Mouse (Mus musculus): ENCODE results near the gene Tpgs1. TPM values are rescaled to one million over a fixed set of nuclear protein-coding genes. Genes with fewer than 3 reads are reported as not detected.

The Tpgs1 gene
- 27.9 TPM for polyA plus RNA-seq (2014; fragmentation: Illumina TruSeq; extraction: RNeasy Lipid Tissue Mini Kit (QIAGEN cat#74804); ENCODE audit: insufficient read depth, low read depth, low replicate concordance)

GRCm38 (mm10) chr10:79668771-79669575 is at the start of gene Tpgs1:
Gene Tpgs1, plus strand, starts transcription at chr10:79669369.

GRCm38 (mm10) chr10:79637128-79638110 is 31.8 kb upstream of the Tpgs1 start, which contains the start of gene Shc2:
Gene Shc2, minus strand, starts transcription at chr10:79637918.

GRCm38 (mm10) chr10:79645711-79646110 is 23.5 kb upstream of the Tpgs1 start, which contains the start of gene Odf3l2:
Gene Odf3l2, minus strand, starts transcription at chr10:79645738.

GRCm38 (mm10) chr10:79664131-79664665 is 5.0 kb upstream of the Tpgs1 start, which contains the start of gene Madcam1:
Gene Madcam1, plus strand, starts transcription at chr10:79664559.

GRCm38 (mm10) chr10:79681591-79682245 is 12.5 kb downstream of the Tpgs1 start, which contains the start of gene Cdc34:
Gene Cdc34, plus strand, starts transcription at chr10:79682195.

GRCm38 (mm10) chr10:79688720-79689119 is 19.6 kb downstream of the Tpgs1 start, which contains the start of gene Gzmm:
Gene Gzmm, plus strand, starts transcription at chr10:79689020.

GRCm38 (mm10) chr10:79704065-79704969 is 35.1 kb downstream of the Tpgs1 start, which contains the start of gene Bsg:
Gene Bsg, plus strand, starts transcription at chr10:79704491.

GRCm38 (mm10) chr10:79716254-79716987 is 47.3 kb downstream of the Tpgs1 start, which contains the start of gene Hcn2:
Gene Hcn2, plus strand, starts transcription at chr10:79716634.

Other genes with a start within 250 kb of the Tpgs1 start
- not detected for gene Vmn2r83, start 200.6 kb upstream of the Tpgs1 start, polyA plus RNA-seq (2014; fragmentation: Illumina TruSeq; extraction: RNeasy Lipid Tissue Mini Kit (QIAGEN cat#74804); ENCODE audit: insufficient read depth, low read depth, low replicate concordance)
- 17.7 TPM for gene Plpp2, start 135.6 kb upstream of the Tpgs1 start, polyA plus RNA-seq (2014; fragmentation: Illumina TruSeq; extraction: RNeasy Lipid Tissue Mini Kit (QIAGEN cat#74804); ENCODE audit: insufficient read depth, low read depth, low replicate concordance)
- gene Mier2, start 114.2 kb upstream of the Tpgs1 start, polyA plus RNA-seq (2014; fragmentation: Illumina TruSeq; extraction: RNeasy Lipid Tissue Mini Kit (QIAGEN cat#74804); ENCODE audit: insufficient read depth, low read depth, low replicate concordance), result 9.8 TPM
- gene Theg, start 82.0 kb upstream of the Tpgs1 start, polyA plus RNA-seq (2014; fragmentation: Illumina TruSeq; extraction: RNeasy Lipid Tissue Mini Kit (QIAGEN cat#74804); ENCODE audit: insufficient read depth, low read depth, low replicate concordance), result not detected
- gene C2cd4c, start 55.3 kb upstream of the Tpgs1 start, polyA plus RNA-seq (2014; fragmentation: Illumina TruSeq; extraction: RNeasy Lipid Tissue Mini Kit (QIAGEN cat#74804); ENCODE audit: insufficient read depth, low read depth, low replicate concordance), result not detected
- 1.1 TPM for gene Shc2, start 31.5 kb upstream of the Tpgs1 start, polyA plus RNA-seq (2014; fragmentation: Illumina TruSeq; extraction: RNeasy Lipid Tissue Mini Kit (QIAGEN cat#74804); ENCODE audit: insufficient read depth, low read depth, low replicate concordance)
- gene Odf3l2, start 23.6 kb upstream of the Tpgs1 start, polyA plus RNA-seq (2014; fragmentation: Illumina TruSeq; extraction: RNeasy Lipid Tissue Mini Kit (QIAGEN cat#74804); ENCODE audit: insufficient read depth, low read depth, low replicate concordance), result not detected
- gene Madcam1, start 4.8 kb upstream of the Tpgs1 start, polyA plus RNA-seq (2014; fragmentation: Illumina TruSeq; extraction: RNeasy Lipid Tissue Mini Kit (QIAGEN cat#74804); ENCODE audit: insufficient read depth, low read depth, low replicate concordance), result not detected
- 73.4 TPM for gene Cdc34, start 12.8 kb downstream of the Tpgs1 start, polyA plus RNA-seq (2014; fragmentation: Illumina TruSeq; extraction: RNeasy Lipid Tissue Mini Kit (QIAGEN cat#74804); ENCODE audit: insufficient read depth, low read depth, low replicate concordance)
- gene Gzmm, start 19.7 kb downstream of the Tpgs1 start, polyA plus RNA-seq (2014; fragmentation: Illumina TruSeq; extraction: RNeasy Lipid Tissue Mini Kit (QIAGEN cat#74804); ENCODE audit: insufficient read depth, low read depth, low replicate concordance), result 1.4 TPM
- gene Bsg, start 35.1 kb downstream of the Tpgs1 start, polyA plus RNA-seq (2014; fragmentation: Illumina TruSeq; extraction: RNeasy Lipid Tissue Mini Kit (QIAGEN cat#74804); ENCODE audit: insufficient read depth, low read depth, low replicate concordance), result 666 TPM
- gene Hcn2, start 47.3 kb downstream of the Tpgs1 start, polyA plus RNA-seq (2014; fragmentation: Illumina TruSeq; extraction: RNeasy Lipid Tissue Mini Kit (QIAGEN cat#74804); ENCODE audit: insufficient read depth, low read depth, low replicate concordance), result 0.48 TPM
- gene Polrmt, start 77.2 kb downstream of the Tpgs1 start, polyA plus RNA-seq (2014; fragmentation: Illumina TruSeq; extraction: RNeasy Lipid Tissue Mini Kit (QIAGEN cat#74804); ENCODE audit: insufficient read depth, low read depth, low replicate concordance), result 19.4 TPM
- not detected for gene Fgf22, start 85.7 kb downstream of the Tpgs1 start, polyA plus RNA-seq (2014; fragmentation: Illumina TruSeq; extraction: RNeasy Lipid Tissue Mini Kit (QIAGEN cat#74804); ENCODE audit: insufficient read depth, low read depth, low replicate concordance)
- 25.3 TPM for gene Rnf126, start 97.6 kb downstream of the Tpgs1 start, polyA plus RNA-seq (2014; fragmentation: Illumina TruSeq; extraction: RNeasy Lipid Tissue Mini Kit (QIAGEN cat#74804); ENCODE audit: insufficient read depth, low read depth, low replicate concordance)
- 20.4 TPM for gene Fstl3, start 107.9 kb downstream of the Tpgs1 start, polyA plus RNA-seq (2014; fragmentation: Illumina TruSeq; extraction: RNeasy Lipid Tissue Mini Kit (QIAGEN cat#74804); ENCODE audit: insufficient read depth, low read depth, low replicate concordance)
- gene Prss57, start 121.6 kb downstream of the Tpgs1 start, polyA plus RNA-seq (2014; fragmentation: Illumina TruSeq; extraction: RNeasy Lipid Tissue Mini Kit (QIAGEN cat#74804); ENCODE audit: insufficient read depth, low read depth, low replicate concordance), result 0.08 TPM
- 18.7 TPM for gene Palm, start 124.2 kb downstream of the Tpgs1 start, polyA plus RNA-seq (2014; fragmentation: Illumina TruSeq; extraction: RNeasy Lipid Tissue Mini Kit (QIAGEN cat#74804); ENCODE audit: insufficient read depth, low read depth, low replicate concordance)
- gene Misp, start 151.6 kb downstream of the Tpgs1 start, polyA plus RNA-seq (2014; fragmentation: Illumina TruSeq; extraction: RNeasy Lipid Tissue Mini Kit (QIAGEN cat#74804); ENCODE audit: insufficient read depth, low read depth, low replicate concordance), result 3.5 TPM
- 81.3 TPM for gene Ptbp1, start 185.1 kb downstream of the Tpgs1 start, polyA plus RNA-seq (2014; fragmentation: Illumina TruSeq; extraction: RNeasy Lipid Tissue Mini Kit (QIAGEN cat#74804); ENCODE audit: insufficient read depth, low read depth, low replicate concordance)
- 2.2 TPM for gene Prtn3, start 205.1 kb downstream of the Tpgs1 start, polyA plus RNA-seq (2014; fragmentation: Illumina TruSeq; extraction: RNeasy Lipid Tissue Mini Kit (QIAGEN cat#74804); ENCODE audit: insufficient read depth, low read depth, low replicate concordance)
- 3.4 TPM for gene Plppr3, start 205.3 kb downstream of the Tpgs1 start, polyA plus RNA-seq (2014; fragmentation: Illumina TruSeq; extraction: RNeasy Lipid Tissue Mini Kit (QIAGEN cat#74804); ENCODE audit: insufficient read depth, low read depth, low replicate concordance)
- gene Elane, start 216.9 kb downstream of the Tpgs1 start, polyA plus RNA-seq (2014; fragmentation: Illumina TruSeq; extraction: RNeasy Lipid Tissue Mini Kit (QIAGEN cat#74804); ENCODE audit: insufficient read depth, low read depth, low replicate concordance), result not detected
- gene Cfd, start 221.5 kb downstream of the Tpgs1 start, polyA plus RNA-seq (2014; fragmentation: Illumina TruSeq; extraction: RNeasy Lipid Tissue Mini Kit (QIAGEN cat#74804); ENCODE audit: insufficient read depth, low read depth, low replicate concordance), result 873 TPM
- gene Med16, start 239.6 kb downstream of the Tpgs1 start, polyA plus RNA-seq (2014; fragmentation: Illumina TruSeq; extraction: RNeasy Lipid Tissue Mini Kit (QIAGEN cat#74804); ENCODE audit: insufficient read depth, low read depth, low replicate concordance), result 12.4 TPM
- gene Gm26602, start 241.5 kb downstream of the Tpgs1 start, polyA plus RNA-seq (2014; fragmentation: Illumina TruSeq; extraction: RNeasy Lipid Tissue Mini Kit (QIAGEN cat#74804); ENCODE audit: insufficient read depth, low read depth, low replicate concordance), result not detected
- 3.0 TPM for gene Kiss1r, start 247.6 kb downstream of the Tpgs1 start, polyA plus RNA-seq (2014; fragmentation: Illumina TruSeq; extraction: RNeasy Lipid Tissue Mini Kit (QIAGEN cat#74804); ENCODE audit: insufficient read depth, low read depth, low replicate concordance)

All from lung, adult 10 weeks (tissue).